Mouse (Mus musculus) limb, embryonic 15.5 days (tissue): ENCODE results near the gene Cdh23. TPM values are rescaled to one million over a fixed set of nuclear protein-coding genes. Genes with fewer than 3 reads are reported as not detected.
A peak's percentile ranks its signal among the peaks of the same experiment; 100 is the strongest.

Experiments
- ATAC-seq: fragments of 200-750 bp; cut with Nextera tagmentation; 2 replicates; pipeline ENCODE4 v1.8.0; 2017; ENCODE audit warnings: low read depth, moderate TSS enrichment; ENCODE audit not compliant: insufficient number of reproducible peaks, low FRiP score, low TSS enrichment
- H3K27ac ChIP-seq: fragments of 300-500 bp; sonication (generic); 2 replicates; pipeline ENCODE4 v1.5.1; 2015; ENCODE audit warnings: moderate library complexity, mild to moderate bottlenecking, inconsistent platforms
- H3K27me3 ChIP-seq: fragments of 300-500 bp; sonication (generic); 2 replicates; pipeline ENCODE4 v1.6.1; 2015; ENCODE audit warnings: inconsistent platforms
- H3K36me3 ChIP-seq: fragments of 300-500 bp; sonication (generic); 2 replicates; pipeline ENCODE4 v1.6.1; 2015; ENCODE audit warnings: inconsistent platforms
- H3K4me1 ChIP-seq: fragments of 300-500 bp; sonication (generic); 2 replicates; pipeline ENCODE4 v1.6.1; 2015; ENCODE audit warnings: inconsistent platforms
- H3K4me2 ChIP-seq: fragments of 300-500 bp; sonication (generic); 2 replicates; pipeline ENCODE4 v1.6.1; 2015; ENCODE audit warnings: mild to moderate bottlenecking, inconsistent platforms
- H3K4me3 ChIP-seq: fragments of 300-500 bp; sonication (generic); 2 replicates; pipeline ENCODE4 v1.5.1; 2015; ENCODE audit warnings: mild to moderate bottlenecking, inconsistent platforms
- H3K9ac ChIP-seq: fragments of 300-500 bp; sonication (generic); 2 replicates; pipeline ENCODE4 v1.6.1; 2015; ENCODE audit warnings: inconsistent platforms
- H3K9me3 ChIP-seq: fragments of 300-500 bp; sonication (generic); 2 replicates; pipeline ENCODE4 v1.6.1; 2016; ENCODE audit warnings: inconsistent platforms
- WGBS: fragments of 180-500 bp; shearing (Covaris S2); methylation state at CpG from one replicate; pipeline ENCODE4 v1.1.7; 2015; 5-methylcytosine and 5-hydroxymethylcytosine counted together
- polyA plus RNA-seq: library from polyadenylated mRNA; unstranded; fragments of >200 nt; fragmentation: Nextera tagmentation; extraction: Ambion mirVana; gene quantifications from 2 replicates; pipeline ENCODE4 v1.2.1, GENCODE M21; 2015

The Cdh23 gene
- polyA plus RNA-seq, 1 experiment from 2014 or later: 1.6 TPM

- no peak for ATAC-seq
- peaks cover 8% of the 10 kb centered on the region for H3K27me3 ChIP-seq
- H3K4me1 ChIP-seq: peaks cover 4% of the 10 kb centered on the region; the same call in 1 of the 2 replicates
- H3K4me2 ChIP-seq: no peak overlapping the region
- no peak overlapping the region for H3K27ac ChIP-seq
- 18% methylated on average over 7 of the region's 7 CpGs for WGBS
- H3K9ac ChIP-seq: no peak overlapping the region
- no peak overlapping the region for H3K4me3 ChIP-seq
- no peaks in the 10 kb centered on the region for H3K36me3 ChIP-seq
- no peaks in the 10 kb centered on the region for H3K9me3 ChIP-seq
These were observed 106.0 kb downstream of the Cdh23 start for GRCm38 (mm10) chr10:60590241-60590640.

DNA sequence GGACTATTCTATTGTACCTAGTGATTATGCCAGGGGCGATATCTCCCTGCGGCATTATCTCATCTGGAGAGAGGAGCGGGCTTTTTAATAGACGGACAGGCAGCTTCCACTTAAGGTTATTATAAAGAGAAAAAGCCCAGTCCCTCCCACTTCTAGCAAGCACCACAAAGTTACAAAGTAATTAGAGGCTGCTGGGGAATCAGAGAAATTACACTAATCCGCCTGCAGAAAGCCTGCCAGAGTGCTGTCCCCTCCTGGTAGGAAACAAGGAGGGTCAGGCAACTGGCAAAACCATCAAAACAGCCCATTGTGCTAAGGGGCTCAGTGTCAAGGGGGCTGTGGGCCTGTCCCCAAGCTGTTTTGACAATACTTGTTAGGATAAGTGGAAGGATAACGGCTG, 110.6 kb downstream of the Cdh23 start:
- Histone ChIP-seq H3K4me1 (no peaks in the 10 kb centered on the region), H3K27me3 (peaks cover 4% of the 10 kb centered on the region), H3K4me2 (no peak overlapping the region), H3K9me3 (no peaks in the 10 kb centered on the region), H3K36me3 (no peaks in the 10 kb centered on the region), H3K27ac (no peak overlapping the region), H3K4me3 (no peak overlapping the region), H3K9ac (no peak overlapping the region)
- ATAC-seq: no peak
- 56% methylated on average over 6 of the region's 6 CpGs for WGBS

GRCm38 (mm10) chr10:60582956-60583355, 113.3 kb downstream of the Cdh23 start:
- no peak for ATAC-seq
- H3K36me3 ChIP-seq: no peaks in the 10 kb centered on the region
- 69% methylated on average over 15 of the region's 15 CpGs for WGBS
- H3K9ac ChIP-seq: no peak overlapping the region
- no peaks in the 10 kb centered on the region for H3K9me3 ChIP-seq
- no peak overlapping the region for H3K4me2 ChIP-seq
- no peak overlapping the region for H3K27ac ChIP-seq
- no peaks in the 10 kb centered on the region for H3K4me1 ChIP-seq
- no peaks in the 10 kb centered on the region for H3K27me3 ChIP-seq
- H3K4me3 ChIP-seq: no peak overlapping the region

GRCm38 (mm10) chr10:60580666-60581065, 115.6 kb downstream of the Cdh23 start:
- Histone ChIP-seq H3K4me3 (no peak overlapping the region), H3K36me3 (no peaks in the 10 kb centered on the region), H3K27ac (no peak overlapping the region), H3K4me2 (no peak overlapping the region), H3K9ac (no peak overlapping the region), H3K4me1 (peaks cover 5% of the 10 kb centered on the region), H3K9me3 (no peaks in the 10 kb centered on the region), H3K27me3 (no peaks in the 10 kb centered on the region)
- no peak for ATAC-seq
- WGBS: 86% methylated on average over 15 of the region's 15 CpGs

GRCm38 (mm10) chr10:60578738-60579538, 117.4 kb downstream of the Cdh23 start:
- 86% methylated on average over 12 of the region's 12 CpGs for WGBS

DNA sequence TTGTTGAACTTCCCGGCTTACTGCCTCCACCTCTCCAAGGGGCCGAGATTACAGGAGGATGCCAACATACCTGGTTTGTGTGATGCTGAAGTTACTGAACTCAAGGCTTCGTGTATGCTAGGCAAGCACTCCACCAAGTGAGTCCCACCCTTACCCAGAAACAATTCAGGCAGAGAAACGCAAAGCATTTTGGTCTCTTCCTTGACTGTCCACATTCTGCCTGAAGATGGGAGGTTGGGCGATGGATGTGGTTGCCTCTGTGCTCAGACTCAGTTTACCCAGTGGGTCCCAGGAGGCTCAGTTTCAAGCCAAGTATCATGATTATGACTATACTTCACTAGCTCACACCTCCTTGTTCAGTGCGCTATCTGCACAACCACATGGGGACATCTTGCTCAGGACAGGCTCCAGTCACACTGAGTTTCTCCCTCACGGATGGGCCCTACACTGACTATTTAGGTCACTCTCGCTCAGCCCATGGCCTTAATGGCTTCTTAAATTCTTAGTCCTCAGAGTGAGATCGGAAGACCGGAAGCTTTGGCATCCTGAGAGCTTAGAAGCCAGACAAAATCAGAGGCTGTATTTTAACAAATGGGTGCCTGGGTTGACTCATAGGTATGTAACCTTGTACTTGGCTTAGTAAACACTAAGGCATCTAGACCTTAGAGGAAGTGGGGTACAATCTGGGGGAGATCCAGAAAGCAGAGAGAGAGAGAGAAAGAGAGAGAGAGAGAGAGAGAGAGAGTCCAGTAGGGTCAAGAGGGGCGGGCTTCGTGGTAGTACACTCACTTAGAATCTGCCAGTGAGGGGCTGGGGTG, 118.2 kb downstream of the Cdh23 start:
- 88% methylated on average over 12 of the region's 12 CpGs for WGBS
- H3K9me3 ChIP-seq: no peaks in the 10 kb centered on the region
- H3K27me3 ChIP-seq: no peaks in the 10 kb centered on the region
- H3K9ac ChIP-seq: no peak overlapping the region
- H3K4me2 ChIP-seq: no peak overlapping the region
- peaks cover 5% of the 10 kb centered on the region for H3K4me1 ChIP-seq
- H3K4me3 ChIP-seq: no peak overlapping the region
- H3K36me3 ChIP-seq: no peaks in the 10 kb centered on the region
- ATAC-seq: no peak
- H3K27ac ChIP-seq: no peak overlapping the region

More at GRCm38 (mm10) chr10:60578738-60579538, 117.4 kb downstream of the Cdh23 start:
- no peak overlapping the region for H3K4me2 ChIP-seq
- H3K9ac ChIP-seq: no peak overlapping the region
- no peak overlapping the region for H3K27ac ChIP-seq
- peaks cover 5% of the 10 kb centered on the region for H3K4me1 ChIP-seq
- no peak for ATAC-seq
- no peaks in the 10 kb centered on the region for H3K27me3 ChIP-seq
- H3K9me3 ChIP-seq: no peaks in the 10 kb centered on the region
- no peaks in the 10 kb centered on the region for H3K36me3 ChIP-seq
- no peak overlapping the region for H3K4me3 ChIP-seq

DNA sequence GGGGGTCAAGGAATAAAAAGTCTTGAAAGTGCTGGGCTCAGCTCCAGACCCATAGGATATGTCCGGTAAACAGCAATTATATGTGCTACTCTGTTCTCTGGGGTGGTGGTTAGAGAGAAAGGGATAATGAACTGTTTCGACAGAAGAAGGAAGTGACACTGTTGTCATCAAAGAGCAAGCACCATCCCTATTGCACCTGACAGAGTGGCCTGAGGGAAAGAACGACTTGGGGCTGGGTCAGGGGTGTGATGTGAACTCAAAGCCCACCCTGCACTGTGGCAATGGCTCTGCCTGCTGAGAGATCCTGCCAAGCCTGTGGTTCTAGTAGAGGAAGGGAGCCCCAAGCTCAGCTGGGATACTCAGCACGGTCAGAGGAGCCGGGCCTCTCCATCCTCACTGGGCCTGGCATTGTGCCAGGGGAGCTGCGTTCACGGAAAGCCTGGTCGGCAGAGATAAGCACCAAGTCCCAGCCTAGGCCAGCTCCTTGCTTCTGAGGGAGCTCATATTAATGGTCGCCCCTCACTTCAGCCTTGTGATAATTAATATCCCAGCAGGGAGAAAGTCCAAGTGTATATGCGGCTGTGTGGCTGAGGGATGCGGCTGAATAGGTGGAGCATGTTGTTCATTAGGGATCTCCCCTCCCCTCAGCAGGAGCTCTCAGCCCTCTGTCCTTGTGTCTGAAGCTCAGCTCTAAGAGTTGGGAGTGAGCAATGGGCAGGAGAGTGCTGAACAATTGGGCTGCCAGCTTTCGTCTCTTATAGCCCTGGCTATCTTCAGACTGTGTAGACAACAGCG, 119.0 kb downstream of the Cdh23 start:
- no peak for ATAC-seq
- H3K9me3 ChIP-seq: no peaks in the 10 kb centered on the region

DNA sequence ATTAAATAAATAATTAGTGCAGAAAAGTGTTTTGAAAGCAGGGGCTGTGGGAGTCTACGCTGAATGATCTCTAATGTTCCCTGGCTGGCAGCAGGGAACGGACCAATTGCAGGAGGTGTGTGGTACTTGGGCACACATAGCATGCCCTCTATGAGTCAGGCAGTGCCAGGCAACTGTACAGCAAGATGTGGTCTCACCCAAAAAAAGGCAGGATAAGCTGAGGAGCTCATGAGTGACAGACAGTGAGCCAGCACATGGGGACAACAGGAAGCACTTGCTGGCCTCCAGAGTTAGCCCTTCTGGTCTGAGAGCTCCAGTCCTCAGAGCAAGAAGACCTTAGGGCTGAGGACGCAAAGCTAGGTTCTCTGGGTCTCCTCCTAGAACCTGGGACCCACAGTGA, 121.4 kb downstream of the Cdh23 start:
- WGBS: 82% methylated on average over 3 of the region's 3 CpGs
- Histone ChIP-seq H3K4me3 (no peak overlapping the region), H3K27ac (no peak overlapping the region), H3K27me3 (no peaks in the 10 kb centered on the region), H3K9ac (no peak overlapping the region), H3K36me3 (no peaks in the 10 kb centered on the region), H3K4me2 (no peak overlapping the region), H3K4me1 (peaks cover 11% of the 10 kb centered on the region), H3K9me3 (no peaks in the 10 kb centered on the region)
- no peak for ATAC-seq

More for the DNA sequence above, 119.0 kb downstream of the Cdh23 start:
- H3K9ac ChIP-seq: no peak overlapping the region
- no peak overlapping the region for H3K27ac ChIP-seq
- no peak overlapping the region for H3K4me3 ChIP-seq
- H3K36me3 ChIP-seq: no peaks in the 10 kb centered on the region
- H3K27me3 ChIP-seq: no peaks in the 10 kb centered on the region
- H3K4me2 ChIP-seq: no peak overlapping the region
- H3K4me1 ChIP-seq: peaks cover 5% of the 10 kb centered on the region
- 32% methylated on average over 13 of the region's 13 CpGs for WGBS

DNA sequence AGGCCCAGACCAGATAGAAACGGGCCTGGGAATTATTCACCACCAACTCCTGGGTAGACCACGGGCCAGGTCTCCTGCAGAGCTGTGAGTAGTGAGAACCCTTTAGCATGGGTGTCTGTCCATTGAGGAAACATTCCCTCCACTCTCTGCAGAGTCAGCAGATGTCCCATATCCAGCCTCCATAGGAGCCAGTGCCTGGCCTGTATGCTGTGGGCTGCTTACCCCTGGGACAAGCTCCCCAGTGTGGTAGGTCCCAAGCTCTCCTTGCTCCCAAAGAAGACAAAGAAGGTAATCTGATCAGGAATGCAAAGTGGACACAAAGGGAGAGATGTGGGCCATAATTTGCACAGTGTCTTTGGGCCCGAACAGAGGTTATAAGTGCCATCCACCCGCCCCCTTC, 124.8 kb downstream of the Cdh23 start:
- Histone ChIP-seq H3K4me3 (no peak overlapping the region), H3K27me3 (no peaks in the 10 kb centered on the region), H3K9ac (no peak overlapping the region), H3K4me1 (peaks cover 11% of the 10 kb centered on the region), H3K36me3 (no peaks in the 10 kb centered on the region), H3K9me3 (no peaks in the 10 kb centered on the region), H3K27ac (no peak overlapping the region), H3K4me2 (no peak overlapping the region)
- WGBS: 62% methylated on average over 4 of the region's 4 CpGs
- ATAC-seq: no peak

- Histone ChIP-seq H3K36me3 (no peaks in the 10 kb centered on the region), H3K27me3 (no peaks in the 10 kb centered on the region), H3K4me2 (peak overlapping the region; percentile 23), H3K9ac (no peak overlapping the region), H3K4me1 (peaks cover 25% of the 10 kb centered on the region), H3K9me3 (no peaks in the 10 kb centered on the region), H3K27ac (no peak overlapping the region), H3K4me3 (no peak overlapping the region)
- 32% methylated on average over 24 of the region's 24 CpGs for WGBS
- no peak for ATAC-seq
These were observed 129.8 kb downstream of the Cdh23 start for GRCm38 (mm10) chr10:60566369-60567037.

- no peak overlapping the region for H3K9ac ChIP-seq
- no peak overlapping the region for H3K4me3 ChIP-seq
- no peaks in the 10 kb centered on the region for H3K9me3 ChIP-seq
- no peaks in the 10 kb centered on the region for H3K27me3 ChIP-seq
- H3K4me2 ChIP-seq: no peak overlapping the region
- no peaks in the 10 kb centered on the region for H3K36me3 ChIP-seq
- ATAC-seq: no peak
- WGBS: 79% methylated on average over 6 of the region's 6 CpGs
- H3K4me1 ChIP-seq: peaks cover 24% of the 10 kb centered on the region
- no peak overlapping the region for H3K27ac ChIP-seq
These were observed 132.2 kb downstream of the Cdh23 start for GRCm38 (mm10) chr10:60564136-60564535.
